Mouse (Mus musculus): ENCODE measurements around the gene Akip1. TPM values are rescaled to one million over a fixed set of nuclear protein-coding genes. Genes with fewer than 3 reads are reported as not detected.

The Akip1 gene
- polyA plus RNA-seq, 1 experiment from 2014 or later: 27.6 TPM

DNA sequence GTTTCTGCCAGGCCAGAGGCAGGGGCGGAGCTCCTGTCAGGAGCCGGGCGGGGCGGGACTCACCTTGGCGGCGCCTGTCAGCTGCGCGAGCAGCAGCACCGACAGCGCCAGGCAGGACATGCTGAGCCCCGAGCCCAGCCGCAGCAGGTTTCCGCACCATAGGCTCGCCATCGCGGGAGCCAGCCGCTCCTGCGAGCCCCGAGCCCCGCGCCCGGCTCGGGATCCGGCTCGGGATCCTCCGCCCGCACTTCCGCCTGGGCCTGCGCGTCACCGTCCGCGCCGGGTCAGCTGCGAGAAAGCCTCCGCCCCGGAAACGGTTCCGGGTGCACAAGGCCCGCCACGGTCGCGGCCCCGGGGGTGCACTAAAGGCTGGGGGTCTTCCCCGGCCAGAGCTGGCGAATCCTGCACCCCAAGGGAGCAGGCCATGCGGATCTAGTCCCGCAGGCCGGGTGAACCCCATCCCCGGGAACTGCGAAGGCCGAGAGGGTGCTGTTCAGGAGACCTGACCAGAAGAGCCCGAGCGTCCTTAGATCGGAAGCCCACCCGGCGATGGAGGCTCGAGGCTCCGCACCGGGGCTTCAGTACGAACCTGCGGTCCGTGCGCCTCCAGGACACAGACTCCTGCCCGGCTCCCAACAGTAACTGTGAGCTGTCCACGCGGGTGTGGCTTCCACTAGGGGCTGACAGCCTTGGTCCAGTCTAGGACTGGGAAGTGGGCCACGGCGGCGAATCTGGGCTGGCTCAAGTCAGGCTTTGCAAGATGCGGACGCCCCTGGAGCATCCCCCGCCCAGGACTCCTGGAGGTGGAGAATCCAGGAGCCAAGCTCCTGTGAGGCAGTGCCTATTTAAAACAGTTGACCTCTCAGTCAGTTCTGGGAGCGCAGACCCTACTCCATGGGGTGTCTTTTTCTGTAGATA lies 48.8 kb downstream of the Akip1 start, which contains the start of gene Tmem9b:
TSS of gene Tmem9b (minus strand) at position 868 of the 918 bp plus-strand sequence.
- Histone ChIP-seq H3K4me1 (peaks cover 20% of the 10 kb centered on the region), H3K4me3 (peak within 1 kb of the TSS; percentile 93), H3K36me3 (replicated peaks) (no peaks in the 10 kb centered on the region), H3K27me3 (ENCODE audit: poor library complexity, severe bottlenecking) (no peaks in the 10 kb centered on the region), H3K9me3 (no peaks in the 10 kb centered on the region), H3K27ac (peak within 1 kb of the TSS; percentile 92)
- under 1% methylated on average over 74 of the region's 74 CpGs for WGBS
- peak; percentile 74 for DNase-seq (ENCODE audit: extremely low spot score, low spot score)

DNA sequence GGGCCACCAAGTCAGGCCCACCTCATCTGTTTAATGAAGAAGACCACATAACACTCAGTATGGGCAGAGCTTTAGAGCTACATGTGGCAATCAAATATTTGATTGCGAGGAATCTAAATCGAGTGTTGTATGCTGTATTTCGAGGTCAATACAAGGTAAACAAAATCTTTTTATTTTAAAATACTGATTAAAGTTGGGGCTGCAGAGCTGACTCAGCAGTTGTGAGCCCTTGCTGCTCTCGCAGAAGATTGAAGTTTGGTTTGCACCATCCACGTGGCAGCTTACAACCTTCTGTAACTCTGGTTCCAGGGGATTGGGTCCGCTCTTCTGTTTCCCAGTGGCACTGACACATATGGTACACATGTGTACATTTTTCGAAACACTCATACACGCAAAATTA lies 50.5 kb downstream of the Akip1 start:
- Histone ChIP-seq H3K27me3 (ENCODE audit: poor library complexity, severe bottlenecking) (no peaks in the 10 kb centered on the region), H3K4me1 (peaks cover 20% of the 10 kb centered on the region), H3K4me3 (no peak overlapping the region), H3K36me3 (replicated peaks) (no peaks in the 10 kb centered on the region), H3K9me3 (no peaks in the 10 kb centered on the region), H3K27ac (no peak overlapping the region)
- WGBS: 93% methylated on average over 8 of the region's 8 CpGs
- DNase-seq (ENCODE audit: extremely low spot score, low spot score): no peak

DNA sequence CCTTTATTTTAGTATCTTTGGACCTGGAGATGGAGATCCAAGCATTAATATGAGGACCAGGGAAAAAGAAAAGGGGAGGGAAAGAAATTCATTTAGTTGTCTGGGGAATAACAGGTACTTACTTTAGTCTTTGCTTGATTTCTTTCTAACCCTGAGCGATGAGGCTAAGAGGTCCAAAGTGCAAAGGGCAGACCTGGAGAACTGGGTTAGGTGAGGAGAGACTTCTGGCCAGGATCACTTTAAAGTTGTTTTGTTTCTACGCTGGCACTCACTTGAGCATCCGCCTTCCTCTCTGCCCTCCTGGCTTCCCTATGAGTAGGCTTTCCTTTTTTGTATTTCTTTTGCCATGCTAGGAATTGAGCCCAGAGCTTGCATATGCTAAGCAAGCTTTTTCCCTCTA lies 52.8 kb downstream of the Akip1 start:
- DNase-seq (ENCODE audit: extremely low spot score, low spot score): no peak
- 92% methylated on average over 3 of the region's 3 CpGs for WGBS
- H3K9me3 ChIP-seq: no peaks in the 10 kb centered on the region
- H3K27ac ChIP-seq: no peak overlapping the region
- no peaks in the 10 kb centered on the region for H3K36me3 ChIP-seq (replicated peaks)
- H3K4me3 ChIP-seq: no peak overlapping the region
- peaks cover 17% of the 10 kb centered on the region for H3K4me1 ChIP-seq
- no peaks in the 10 kb centered on the region for H3K27me3 ChIP-seq (ENCODE audit: poor library complexity, severe bottlenecking)

Other genes starting within 250 kb of the Akip1 start
- 0.06 and 0.09 TPM in 2 replicates for gene Trim66, start 195.6 kb upstream of the Akip1 start, polyA plus RNA-seq (2016; fragmentation: Nextera tagmentation; extraction: Ambion mirVana)
- gene Rpl27a, start 184.5 kb upstream of the Akip1 start, polyA plus RNA-seq (2016; fragmentation: Nextera tagmentation; extraction: Ambion mirVana): 133 and 134 TPM in 2 replicates
- 33.5 and 37.9 TPM in 2 replicates for gene St5, start 85 bp upstream of the Akip1 start, polyA plus RNA-seq (2016; fragmentation: Nextera tagmentation; extraction: Ambion mirVana)
- gene BC051019, start 20.2 kb downstream of the Akip1 start, polyA plus RNA-seq (2016; fragmentation: Nextera tagmentation; extraction: Ambion mirVana): 0.20 and 0.25 TPM in 2 replicates
- not detected in 2 replicates for gene Ascl3, start 28.0 kb downstream of the Akip1 start, polyA plus RNA-seq (2016; fragmentation: Nextera tagmentation; extraction: Ambion mirVana)
- gene Tmem9b, start 49.2 kb downstream of the Akip1 start, polyA plus RNA-seq (2016; fragmentation: Nextera tagmentation; extraction: Ambion mirVana): 31.1 and 34.5 TPM in 2 replicates
- gene Nrip3, start 78.3 kb downstream of the Akip1 start, polyA plus RNA-seq (2016; fragmentation: Nextera tagmentation; extraction: Ambion mirVana): 0.56 and 0.87 TPM in 2 replicates
- 1.4 and 1.8 TPM in 2 replicates for gene Scube2, start 162.0 kb downstream of the Akip1 start, polyA plus RNA-seq (2016; fragmentation: Nextera tagmentation; extraction: Ambion mirVana)